In the genomic region with DNA sequence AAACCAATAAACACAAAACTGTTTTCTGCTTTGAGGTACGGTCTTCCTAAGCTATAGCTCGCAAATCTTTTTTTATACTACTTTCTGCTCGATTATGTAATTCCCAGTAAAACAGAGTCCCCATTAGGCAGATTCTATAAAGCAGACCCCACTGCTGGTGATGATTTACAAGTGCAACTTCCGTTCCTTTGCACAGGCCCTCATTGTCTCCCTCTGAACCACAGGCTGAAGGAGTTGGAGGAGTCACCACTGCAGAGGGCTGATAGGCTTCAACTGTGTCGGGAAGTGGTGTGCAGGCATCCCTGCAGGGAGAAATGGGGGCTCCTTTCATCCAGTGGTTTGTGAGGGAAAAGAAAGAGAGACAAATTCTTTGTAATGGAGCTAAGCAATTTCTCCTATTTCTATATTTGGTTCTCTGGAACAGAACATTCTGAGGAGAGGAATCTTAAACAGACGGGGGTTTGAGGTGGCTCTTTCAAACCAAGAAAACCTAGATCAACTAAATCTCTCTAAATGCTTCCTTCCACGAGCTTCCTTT, we compare ENCODE assay signal across 17 mouse cellular contexts. TPM values are rescaled to one million over a fixed set of nuclear protein-coding genes. Genes with fewer than 3 reads are reported as not detected.
DNase-seq lines count a peak whose midpoint lies in the region; ATAC-seq and TF ChIP-seq lines count a peak whose summit lies in the region.
"Had no signal": no experiment of that assay in that cellular context is flagged by ENCODE, and none has a peak within 500 bp of the region (broad histone marks: within the 10 kb centered on the region; RNA-seq: fewer than 3 reads in every experiment).

No protein-coding gene starts in this region.

- H3K36me3 ChIP-seq in hindbrain, postnatal 0 days (ENCODE audit: insufficient read depth, low read length): no peaks in the 10 kb centered on the region
- H3K36me3 ChIP-seq in hindbrain, embryonic 10.5 days: no peaks in the 10 kb centered on the region
- H3K36me3 ChIP-seq: forebrain, embryonic 12.5 days; heart, embryonic 13.5 days; limb, embryonic 13.5 days had no signal

- no peak for ATAC-seq in hindbrain, postnatal 0 days
- ATAC-seq: midbrain, embryonic 16.5 days had no signal

- WGBS in hindbrain, postnatal 0 days: 54% methylated on average over 7 of the region's 7 CpGs
- WGBS in hindbrain, embryonic 10.5 days: 65% methylated on average over 7 of the region's 7 CpGs

- H3K9me3 ChIP-seq in hindbrain, postnatal 0 days (ENCODE audit: low read length): no peaks in the 10 kb centered on the region
- H3K9me3 ChIP-seq in hindbrain, embryonic 10.5 days: no peaks in the 10 kb centered on the region
- H3K9me3 ChIP-seq: forebrain, embryonic 12.5 days; heart, embryonic 13.5 days; limb, embryonic 13.5 days had no signal

- no peak overlapping the region for H3K4me2 ChIP-seq in hindbrain, postnatal 0 days (ENCODE audit: low read depth, low read length)
- H3K4me2 ChIP-seq: forebrain, embryonic 12.5 days; heart, embryonic 13.5 days; limb, embryonic 13.5 days had no signal

- H3K9ac ChIP-seq in hindbrain, postnatal 0 days (replicated peaks; ENCODE audit: low read length): no peak overlapping the region
- H3K9ac ChIP-seq: forebrain, embryonic 12.5 days; heart, embryonic 13.5 days; limb, embryonic 13.5 days; liver, embryonic 14.5 days had no signal

- no peak overlapping the region for H3K27ac ChIP-seq in hindbrain, postnatal 0 days
- H3K27ac ChIP-seq in hindbrain, embryonic 10.5 days: no peak overlapping the region
- H3K27ac ChIP-seq in left cerebral cortex, adult 2 months: peak overlapping the region; percentile 64
- H3K27ac ChIP-seq in cortical plate, adult 2 months (ENCODE audit: insufficient read depth, low read length): peak overlapping the region; percentile 41; the same call in 1 of the 2 replicates
- H3K27ac ChIP-seq: forebrain, embryonic 12.5 days; heart, embryonic 13.5 days; limb, embryonic 13.5 days; liver, embryonic 14.5 days had no signal

- H3K4me1 ChIP-seq in hindbrain, postnatal 0 days (ENCODE audit: insufficient read depth, low read length): no peaks in the 10 kb centered on the region; the same call in 1 of the 2 replicates
- peaks cover 4% of the 10 kb centered on the region; the same call in 1 of the 2 replicates for H3K4me1 ChIP-seq in hindbrain, embryonic 10.5 days (replicated peaks)
- H3K4me1 ChIP-seq in cortical plate, adult 2 months (ENCODE audit: control insufficient read depth, insufficient read depth, low read length): peaks cover 5% of the 10 kb centered on the region; the same call in 1 of the 2 replicates
- H3K4me1 ChIP-seq: forebrain, embryonic 12.5 days had no signal

- TF ChIP-seq POLR2A in cortical plate, adult 2 months (IDR thresholded peaks at IDR 0.05; ENCODE audit: extremely low read depth, insufficient read depth, low read length): no peak

- no peak for DNase-seq in hindbrain, postnatal 0 days (ENCODE audit: low spot score)
- DNase-seq in hindbrain, embryonic 10.5 days (ENCODE audit: low spot score): no peak
- DNase-seq in left cerebral cortex, adult 2 months (ENCODE audit: extremely low spot score in 1 of 2, low spot score in 2 of 2): peak in 1 of 2 experiments; percentile 35
- no peak for DNase-seq in left cerebral cortex, postnatal 4 days
- DNase-seq in 416B (ENCODE audit: low read depth): peak; percentile 79
- no peak for DNase-seq in urinary bladder, postnatal 10 days (ENCODE audit: low spot score)
- no peak for DNase-seq in layer of hippocampus, postnatal 36 days
- DNase-seq: adrenal gland, postnatal 36 days; cerebellum, adult 9-11 months; heart, postnatal 36 days had no signal

- no peaks in the 10 kb centered on the region for H3K27me3 ChIP-seq in hindbrain, postnatal 0 days (ENCODE audit: insufficient read depth, low read length)
- H3K27me3 ChIP-seq in hindbrain, embryonic 10.5 days (ENCODE audit: insufficient read depth, poor library complexity, severe bottlenecking): no peaks in the 10 kb centered on the region
- H3K27me3 ChIP-seq: forebrain, embryonic 12.5 days; heart, embryonic 13.5 days; limb, embryonic 13.5 days had no signal

- TF ChIP-seq CTCF in hindbrain, postnatal 0 days (IDR thresholded peaks at IDR 0.05; ENCODE audit: low read depth): 0 out of 2 replicates have a peak, but pooled peaks have one; percentile 2
- no peak for TF ChIP-seq CTCF in left cerebral cortex, adult 2 months (IDR thresholded peaks at IDR 0.05)
- TF ChIP-seq CTCF in cortical plate, adult 2 months (IDR thresholded peaks at IDR 0.05; ENCODE audit: extremely low read depth, insufficient read depth, low read length): no peak

- intact Hi-C loops in left cerebral cortex, adult 2 months (cut with DNase I): no loop called here
- intact Hi-C loops in left cerebral cortex, postnatal 4 days (cut with DNase I): no loop called here

- H3K4me3 ChIP-seq in hindbrain, postnatal 0 days (ENCODE audit: low read length): no peak overlapping the region
- H3K4me3 ChIP-seq in hindbrain, embryonic 10.5 days: no peak overlapping the region
- no peak overlapping the region for H3K4me3 ChIP-seq in left cerebral cortex, adult 2 months
- no peak overlapping the region for H3K4me3 ChIP-seq in cortical plate, adult 2 months (ENCODE audit: insufficient read depth, low read length)
- H3K4me3 ChIP-seq: forebrain, embryonic 12.5 days; heart, embryonic 13.5 days; limb, embryonic 13.5 days had no signal

RNA-seq across cellular contexts. Expression of gene Rap2b, which starts 2.6 kb away (rescaled TPM):
- total RNA-seq in hindbrain, postnatal 0 days (2014; rRNA removed): 9.9 and 10.0 TPM in 2 replicates
- 14.8 and 15.8 TPM in 2 replicates for polyA plus RNA-seq in hindbrain, postnatal 0 days (2015; fragmentation: Nextera tagmentation; extraction: Ambion mirVana)
- 10.8 and 11.6 TPM in 2 replicates for polyA plus RNA-seq in hindbrain, embryonic 10.5 days (2016; fragmentation: Nextera tagmentation; extraction: Ambion mirVana)
- total RNA-seq in left cerebral cortex, adult 2 months (2021): 10 to 100 TPM; 35.2 to 38.5 TPM
- total RNA-seq in left cerebral cortex, postnatal 4 days (2021): 10 to 100 TPM; 28.8 to 29.4 TPM
- 15.9 and 16.9 TPM in 2 replicates for polyA plus RNA-seq in cortical plate, adult 2 months (2012; rRNA removed)
- total RNA-seq in layer of hippocampus, postnatal 36 days (2021): 10 to 100 TPM; 41.9 to 42.0 TPM

RNA-seq across cellular contexts. Expression of gene B430305J03Rik, which starts 6.9 kb away (rescaled TPM):
- 2.0 and 3.0 TPM in 2 replicates for total RNA-seq in hindbrain, postnatal 0 days (2014; rRNA removed)
- polyA plus RNA-seq in hindbrain, postnatal 0 days (2015; fragmentation: Nextera tagmentation; extraction: Ambion mirVana): not detected in 2 replicates
- not detected in 2 replicates for polyA plus RNA-seq in hindbrain, embryonic 10.5 days (2016; fragmentation: Nextera tagmentation; extraction: Ambion mirVana)
- 1 to 10 TPM; 2.6 to 3.1 TPM for total RNA-seq in left cerebral cortex, adult 2 months (2021)
- total RNA-seq in left cerebral cortex, postnatal 4 days (2021): 1 to 10 TPM; 1.2 to 1.6 TPM
- polyA plus RNA-seq in cortical plate, adult 2 months (2012; rRNA removed): 1.0 and 1.2 TPM in 2 replicates
- 1 to 10 TPM; 2.4 to 2.7 TPM for total RNA-seq in layer of hippocampus, postnatal 36 days (2021)
- polyA plus RNA-seq: forebrain, embryonic 12.5 days; heart, embryonic 13.5 days; limb, embryonic 13.5 days; lung, embryonic 16.5 days; midbrain, embryonic 16.5 days had no signal

Comparison
In these comparisons a context has a peak if more than half of its experiments do, and no peak if none do; other contexts are left out.
1. H3K27ac ChIP-seq: peak in left cerebral cortex, adult 2 months (single experiment) and cortical plate, adult 2 months (single experiment); none in hindbrain, postnatal 0 days (single experiment) and hindbrain, embryonic 10.5 days (single experiment).